Mouse (Mus musculus) ovary, postnatal 14 days (tissue): Measurements from ENCODE around the gene Ldlrad3.
A peak's percentile ranks its signal among the peaks of the same experiment; 100 is the strongest.

Source experiments
- DNase-seq: peaks from one replicate; pipeline ENCODE4 v3.0.0; 2022; ENCODE audit warnings: low spot score

Ldlrad3 gene

GRCm38 (mm10) chr2:102116521-102117401, 69.4 kb downstream of the Ldlrad3 start:
- DNase-seq, result no peak

GRCm38 (mm10) chr2:102113801-102114200, 72.4 kb downstream of the Ldlrad3 start:
- DNase-seq, result no peak

- DNase-seq, result no peak
These were observed 72.9 kb downstream of the Ldlrad3 start for GRCm38 (mm10) chr2:102113323-102113722.

GRCm38 (mm10) chr2:102111906-102112499, 74.2 kb downstream of the Ldlrad3 start:
- DNase-seq, result no peak

GRCm38 (mm10) chr2:102110306-102110705, 75.9 kb downstream of the Ldlrad3 start:
- DNase-seq, result no peak

GRCm38 (mm10) chr2:102107280-102107679, 78.9 kb downstream of the Ldlrad3 start:
- no peak for DNase-seq

GRCm38 (mm10) chr2:102106728-102107127, 79.5 kb downstream of the Ldlrad3 start:
- no peak for DNase-seq

GRCm38 (mm10) chr2:102105454-102105853, 80.7 kb downstream of the Ldlrad3 start:
- DNase-seq, result no peak

- no peak for DNase-seq
These were observed 82.2 kb downstream of the Ldlrad3 start for GRCm38 (mm10) chr2:102103955-102104354.

GRCm38 (mm10) chr2:102100490-102100889, 85.7 kb downstream of the Ldlrad3 start:
- no peak for DNase-seq

- DNase-seq, result no peak
These were observed 86.3 kb downstream of the Ldlrad3 start for GRCm38 (mm10) chr2:102099702-102100450.

GRCm38 (mm10) chr2:102099261-102099660, 86.9 kb downstream of the Ldlrad3 start:
- no peak for DNase-seq

GRCm38 (mm10) chr2:102094773-102095172, 91.4 kb downstream of the Ldlrad3 start:
- DNase-seq, result no peak

GRCm38 (mm10) chr2:102094281-102094680, 91.9 kb downstream of the Ldlrad3 start:
- DNase-seq, result no peak

- DNase-seq, result no peak
These were observed 93.6 kb downstream of the Ldlrad3 start for GRCm38 (mm10) chr2:102092579-102092978.

GRCm38 (mm10) chr2:102091516-102092350, 94.5 kb downstream of the Ldlrad3 start:
- DNase-seq, result peak; percentile 63

- DNase-seq, result no peak
These were observed 98.4 kb downstream of the Ldlrad3 start for GRCm38 (mm10) chr2:102087787-102088186.

GRCm38 (mm10) chr2:102086583-102086982, 99.6 kb downstream of the Ldlrad3 start:
- no peak for DNase-seq

GRCm38 (mm10) chr2:102082782-102083181, 103.4 kb downstream of the Ldlrad3 start:
- DNase-seq, result no peak

GRCm38 (mm10) chr2:102077554-102077953, 108.6 kb downstream of the Ldlrad3 start:
- peak; percentile 69 for DNase-seq

- no peak for DNase-seq
These were observed 109.9 kb downstream of the Ldlrad3 start for GRCm38 (mm10) chr2:102076237-102076636.
